Comparison of ENCODE assay signal across 16 mouse cellular contexts in genomic region chr12:117805576-117805975, GRCm38 (mm10). TPM values are rescaled to one million over a fixed set of nuclear protein-coding genes. Genes with fewer than 3 reads are reported as not detected.
DNase-seq lines count a peak whose midpoint lies in the region; ATAC-seq lines count a peak whose summit lies in the region.
"Had no signal": no experiment of that assay in that cellular context is flagged by ENCODE, and none has a peak within 500 bp of the region (broad histone marks: within the 10 kb centered on the region; RNA-seq: fewer than 3 reads in every experiment).

No protein-coding gene starts in this region.

- H3K4me1 ChIP-seq in hindbrain, embryonic 13.5 days (replicated peaks): peaks cover 50% of the 10 kb centered on the region
- 0 out of 2 replicates have a peak, but pooled peaks cover 4% of the 10 kb centered on the region for H3K4me1 ChIP-seq in hindbrain, embryonic 11.5 days (replicated peaks; ENCODE audit: control insufficient read depth, insufficient read depth, low read length)
- peaks cover 33% of the 10 kb centered on the region for H3K4me1 ChIP-seq in forebrain, embryonic 11.5 days (replicated peaks; ENCODE audit: control insufficient read depth, insufficient read depth, low read length)
- H3K4me1 ChIP-seq in hindbrain, embryonic 16.5 days (ENCODE audit: control insufficient read depth, insufficient read depth, low read depth, low read length): peaks cover 25% of the 10 kb centered on the region
- peaks cover 42% of the 10 kb centered on the region for H3K4me1 ChIP-seq in neural tube, embryonic 12.5 days

- WGBS in hindbrain, embryonic 13.5 days: 71% methylated on average over 4 of the region's 4 CpGs
- WGBS in hindbrain, embryonic 11.5 days: 77% methylated on average over 4 of the region's 4 CpGs
- 58% methylated on average over 4 of the region's 4 CpGs for WGBS in forebrain, embryonic 11.5 days
- 65% methylated on average over 4 of the region's 4 CpGs for WGBS in hindbrain, embryonic 16.5 days
- 62% methylated on average over 4 of the region's 4 CpGs for WGBS in neural tube, embryonic 12.5 days

- peak overlapping the region; percentile 40 for H3K4me2 ChIP-seq in hindbrain, embryonic 13.5 days
- H3K4me2 ChIP-seq in hindbrain, embryonic 11.5 days (replicated peaks; ENCODE audit: low read depth, low read length): no peak overlapping the region
- H3K4me2 ChIP-seq in forebrain, embryonic 11.5 days (ENCODE audit: low read depth, low read length, severe bottlenecking): peak overlapping the region; percentile 39; the same call in 1 of the 2 replicates
- peak overlapping the region; percentile 47 for H3K4me2 ChIP-seq in hindbrain, embryonic 16.5 days (ENCODE audit: low read length)
- H3K4me2 ChIP-seq in neural tube, embryonic 12.5 days (replicated peaks): peak overlapping the region; percentile 38; the same call in 1 of the 2 replicates

- no peak for ATAC-seq in hindbrain, embryonic 13.5 days (ENCODE audit: low FRiP score)
- ATAC-seq in hindbrain, embryonic 11.5 days (ENCODE audit: low FRiP score): no peak
- ATAC-seq in forebrain, embryonic 11.5 days (replicated peaks; ENCODE audit: low FRiP score): no peak
- ATAC-seq in hindbrain, embryonic 16.5 days: no peak
- ATAC-seq in neural tube, embryonic 12.5 days (ENCODE audit: low FRiP score, low read depth): no peak
- ATAC-seq: activated CD4-positive, CD25-positive, alpha-beta regulatory T cell, adult 4 months; intestine, embryonic 16.5 days had no signal

- H3K4me3 ChIP-seq in hindbrain, embryonic 13.5 days: 0 out of 2 replicates have a peak overlapping the region, but pooled peaks have one; percentile 2
- H3K4me3 ChIP-seq in hindbrain, embryonic 11.5 days (ENCODE audit: low read depth, low read length): no peak overlapping the region
- no peak overlapping the region for H3K4me3 ChIP-seq in forebrain, embryonic 11.5 days (ENCODE audit: low read depth, low read length)
- H3K4me3 ChIP-seq in hindbrain, embryonic 16.5 days (ENCODE audit: low read length): peak overlapping the region; percentile 13; the same call in 1 of the 2 replicates
- H3K4me3 ChIP-seq in neural tube, embryonic 12.5 days: no peak overlapping the region
- H3K4me3 ChIP-seq: gastrocnemius, adult 2 months had no signal

- no peak for DNase-seq in hindbrain, embryonic 11.5 days (ENCODE audit: low spot score)
- DNase-seq in forebrain, embryonic 11.5 days (ENCODE audit: low spot score): no peak
- no peak for DNase-seq in B cell, adult 2 months
- no peak for DNase-seq in embryo, embryonic 10 days (ENCODE audit: low spot score)
- no peak for DNase-seq in c-Kit-positive CD71-positive TER-119-positive erythroid progenitor cells, embryonic 14.5 days (ENCODE audit: low spot score)
- DNase-seq: adrenal gland, postnatal 36 days; gastrocnemius, adult 2 months; heart, adult 18-20 months; heart, postnatal 10 days; kidney, postnatal 14 days; left cerebral cortex, postnatal 4 days had no signal

- no peaks in the 10 kb centered on the region for H3K9me3 ChIP-seq in hindbrain, embryonic 13.5 days
- no peaks in the 10 kb centered on the region for H3K9me3 ChIP-seq in hindbrain, embryonic 11.5 days (ENCODE audit: control insufficient read depth, low read length)
- no peaks in the 10 kb centered on the region for H3K9me3 ChIP-seq in forebrain, embryonic 11.5 days (ENCODE audit: control insufficient read depth, low read length)
- no peaks in the 10 kb centered on the region for H3K9me3 ChIP-seq in hindbrain, embryonic 16.5 days (ENCODE audit: control insufficient read depth, low read length)
- H3K9me3 ChIP-seq in neural tube, embryonic 12.5 days: no peaks in the 10 kb centered on the region

- peaks cover 22% of the 10 kb centered on the region for H3K27me3 ChIP-seq in hindbrain, embryonic 13.5 days
- peaks cover 3% of the 10 kb centered on the region; the same call in 1 of the 2 replicates for H3K27me3 ChIP-seq in hindbrain, embryonic 11.5 days (ENCODE audit: control insufficient read depth, insufficient read depth, low read length)
- no peaks in the 10 kb centered on the region for H3K27me3 ChIP-seq in forebrain, embryonic 11.5 days (ENCODE audit: control insufficient read depth, insufficient read depth, low read length)
- no peaks in the 10 kb centered on the region; the same call in 1 of the 2 replicates for H3K27me3 ChIP-seq in hindbrain, embryonic 16.5 days (replicated peaks; ENCODE audit: control insufficient read depth, insufficient read depth, low read length)
- peaks cover 19% of the 10 kb centered on the region for H3K27me3 ChIP-seq in neural tube, embryonic 12.5 days (replicated peaks)

- no peaks in the 10 kb centered on the region for H3K36me3 ChIP-seq in hindbrain, embryonic 13.5 days
- no peaks in the 10 kb centered on the region for H3K36me3 ChIP-seq in hindbrain, embryonic 11.5 days (ENCODE audit: control insufficient read depth, insufficient read depth, low read length)
- no peaks in the 10 kb centered on the region for H3K36me3 ChIP-seq in forebrain, embryonic 11.5 days (ENCODE audit: control insufficient read depth, insufficient read depth, low read length)
- H3K36me3 ChIP-seq in hindbrain, embryonic 16.5 days (ENCODE audit: control insufficient read depth, insufficient read depth, low read length): no peaks in the 10 kb centered on the region
- no peaks in the 10 kb centered on the region for H3K36me3 ChIP-seq in neural tube, embryonic 12.5 days

- H3K9ac ChIP-seq in hindbrain, embryonic 13.5 days: peak overlapping the region; percentile 36; the same call in 1 of the 2 replicates
- H3K9ac ChIP-seq in hindbrain, embryonic 11.5 days (ENCODE audit: low read depth, low read length): no peak overlapping the region
- no peak overlapping the region for H3K9ac ChIP-seq in forebrain, embryonic 11.5 days (ENCODE audit: low read length)
- no peak overlapping the region for H3K9ac ChIP-seq in hindbrain, embryonic 16.5 days (ENCODE audit: low read depth, low read length)
- no peak overlapping the region for H3K9ac ChIP-seq in neural tube, embryonic 12.5 days

- H3K27ac ChIP-seq in hindbrain, embryonic 13.5 days: peak overlapping the region; percentile 31; the same call in 1 of the 2 replicates
- no peak overlapping the region for H3K27ac ChIP-seq in hindbrain, embryonic 11.5 days (ENCODE audit: low read depth, low read length)
- H3K27ac ChIP-seq in forebrain, embryonic 11.5 days (ENCODE audit: low read depth, low read length): no peak overlapping the region
- no peak overlapping the region for H3K27ac ChIP-seq in hindbrain, embryonic 16.5 days (ENCODE audit: low read depth, low read length)
- H3K27ac ChIP-seq in neural tube, embryonic 12.5 days: no peak overlapping the region
- H3K27ac ChIP-seq: gastrocnemius, adult 2 months had no signal

RNA-seq across cellular contexts. Expression of gene Cdca7l, which starts 1.5 kb away (rescaled TPM):
- 4.6 and 5.8 TPM in 2 replicates for polyA plus RNA-seq in hindbrain, embryonic 13.5 days (2015; fragmentation: Nextera tagmentation; extraction: Ambion mirVana)
- polyA plus RNA-seq in hindbrain, embryonic 11.5 days (2014; fragmentation: Nextera tagmentation; extraction: Ambion mirVana): 24.6 and 25.8 TPM in 2 replicates
- 48.1 and 53.5 TPM in 2 replicates for polyA plus RNA-seq in forebrain, embryonic 11.5 days (2014; fragmentation: Nextera tagmentation; extraction: Ambion mirVana)
- polyA plus RNA-seq in hindbrain, embryonic 16.5 days (2015; fragmentation: Nextera tagmentation; extraction: Ambion mirVana): 5.3 and 7.3 TPM in 2 replicates
- polyA plus RNA-seq in neural tube, embryonic 12.5 days (2016; fragmentation: Nextera tagmentation; extraction: Ambion mirVana): 9.3 and 12.9 TPM in 2 replicates

Comparison
In these comparisons a context has a peak if more than half of its experiments do, and no peak if none do; other contexts are left out.
1. H3K4me3 ChIP-seq: peak in hindbrain, embryonic 13.5 days (single experiment) and hindbrain, embryonic 16.5 days (single experiment); none in hindbrain, embryonic 11.5 days (single experiment), forebrain, embryonic 11.5 days (single experiment) and neural tube, embryonic 12.5 days (single experiment).